Mouse (Mus musculus): Measurements from ENCODE around the gene Sptbn2.
"Not testable (repeated sequence)": the region's sequence is repeated elsewhere in the genome, so short reads cannot be mapped to it uniquely, and the experiment has no call there.

GRCm38 (mm10) chr19:4760544-4760943 is 49.6 kb downstream of the Sptbn2 start:
- TF ChIP-seq GATA1 (IDR thresholded peaks at IDR 0.05; ENCODE audit: borderline replicate concordance, low read length); FLI1 (IDR thresholded peaks at IDR 0.05; ENCODE audit: low read length): not testable (repeated sequence)

Measured in megakaryocyte, embryonic 14.5 days (primary cell).